Mouse (Mus musculus) kidney, adult 2 months (tissue): ENCODE results near the gene Gm20422.

ENCODE experiments used
- CTCF ChIP-seq: fragments of 200-500 bp; conservative IDR thresholded peaks from 2 replicates; pipeline ENCODE4 v1.5.1; 2011; ENCODE audit warnings: low read depth, mild to moderate bottlenecking, control low read depth, low read length, moderate library complexity, mixed read lengths; ENCODE audit not compliant: insufficient read depth, insufficient read length
- POLR2A ChIP-seq: fragments of 200-500 bp; IDR thresholded peaks from one replicate; pipeline ENCODE4 v1.6.1; 2011; ENCODE audit warnings: low read depth, low read length, control low read depth

DNA sequence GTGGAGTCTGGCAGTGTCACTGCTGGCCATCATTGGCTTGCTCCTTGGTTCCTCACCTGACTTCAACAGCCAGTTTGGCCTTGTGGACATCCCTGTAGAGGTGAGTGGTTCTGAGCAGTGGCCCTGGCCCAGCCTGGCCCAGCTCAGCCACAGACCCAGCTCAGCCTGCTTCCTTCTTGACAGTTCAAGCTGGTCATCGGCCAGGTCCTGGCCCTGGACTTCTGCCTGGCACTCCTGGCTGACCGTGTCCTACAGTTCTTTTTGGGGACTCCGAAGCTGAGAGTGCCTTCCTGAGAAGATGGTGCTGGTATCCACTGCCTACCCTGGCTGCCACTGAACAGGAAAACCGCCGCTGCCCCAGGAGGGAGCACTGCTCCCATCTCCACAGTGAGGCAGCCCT, 32.5 kb upstream of the Gm20422 start:
- TF ChIP-seq CTCF (no peak), POLR2A (no peak)
